Mouse (Mus musculus): ENCODE results near the gene Smtn. TPM values are rescaled to one million over a fixed set of nuclear protein-coding genes. Genes with fewer than 3 reads are reported as not detected.

Gene Smtn
- polyA plus RNA-seq, 1 experiment from 2014 or later: 43.8 TPM

GRCm38 (mm10) chr11:3515216-3515615 lies 25.2 kb downstream of the Smtn start:
- WGBS: 16% methylated on average over 4 of the region's 4 CpGs
- DNase-seq (ENCODE audit: low spot score) (no peak), ATAC-seq (replicated peaks; ENCODE audit: low FRiP score) (0 out of 2 replicates have a peak, but pooled peaks have one; percentile 8)
- Histone ChIP-seq H3K4me2 (ENCODE audit: low read depth, low read length, severe bottlenecking) (peak overlapping the region; percentile 78), H3K9ac (ENCODE audit: low read length) (peak overlapping the region; percentile 63), H3K27me3 (ENCODE audit: control insufficient read depth, insufficient read depth, low read length) (peaks cover 14% of the 10 kb centered on the region), H3K9me3 (ENCODE audit: control insufficient read depth, low read length) (no peaks in the 10 kb centered on the region), H3K4me1 (replicated peaks; ENCODE audit: control insufficient read depth, insufficient read depth, low read length) (peaks cover 6% of the 10 kb centered on the region; the same call in 1 of the 2 replicates), H3K27ac (ENCODE audit: low read depth, low read length) (no peak overlapping the region), H3K4me3 (ENCODE audit: low read depth, low read length) (peak overlapping the region; percentile 43), H3K36me3 (ENCODE audit: control insufficient read depth, insufficient read depth, low read length) (no peaks in the 10 kb centered on the region)

GRCm38 (mm10) chr11:3514529-3515054 lies 25.8 kb downstream of the Smtn start, which contains the start of gene Selenom:
Gene Selenom (plus strand): TSS chr11:3514684.
- DNase-seq (ENCODE audit: low spot score): peak; percentile 88
- peak; percentile 76 for ATAC-seq (replicated peaks; ENCODE audit: low FRiP score)
- Histone ChIP-seq H3K9ac (ENCODE audit: low read length) (peak within 1 kb of the TSS; percentile 63), H3K4me3 (ENCODE audit: low read depth, low read length) (peak within 1 kb of the TSS; percentile 43), H3K36me3 (ENCODE audit: control insufficient read depth, insufficient read depth, low read length) (no peaks in the 10 kb centered on the region), H3K27me3 (ENCODE audit: control insufficient read depth, insufficient read depth, low read length) (peaks cover 14% of the 10 kb centered on the region), H3K27ac (ENCODE audit: low read depth, low read length) (no peak within 1 kb of the TSS), H3K4me1 (replicated peaks; ENCODE audit: control insufficient read depth, insufficient read depth, low read length) (peaks cover 6% of the 10 kb centered on the region; the same call in 1 of the 2 replicates), H3K4me2 (ENCODE audit: low read depth, low read length, severe bottlenecking) (peak within 1 kb of the TSS; percentile 78), H3K9me3 (ENCODE audit: control insufficient read depth, low read length) (no peaks in the 10 kb centered on the region)
- 0% methylated on average over 26 of the region's 26 CpGs for WGBS

- no peak overlapping the region for H3K27ac ChIP-seq (ENCODE audit: low read depth, low read length)
- no peak for ATAC-seq (replicated peaks; ENCODE audit: low FRiP score)
- no peak for DNase-seq (ENCODE audit: low spot score)
- no peaks in the 10 kb centered on the region for H3K9me3 ChIP-seq (ENCODE audit: control insufficient read depth, low read length)
- peaks cover 14% of the 10 kb centered on the region for H3K27me3 ChIP-seq (ENCODE audit: control insufficient read depth, insufficient read depth, low read length)
- 87% methylated on average over 6 of the region's 6 CpGs for WGBS
- no peak overlapping the region for H3K4me2 ChIP-seq (ENCODE audit: low read depth, low read length, severe bottlenecking)
- no peak overlapping the region for H3K4me3 ChIP-seq (ENCODE audit: low read depth, low read length)
- peaks cover 6% of the 10 kb centered on the region; the same call in 1 of the 2 replicates for H3K4me1 ChIP-seq (replicated peaks; ENCODE audit: control insufficient read depth, insufficient read depth, low read length)
- no peaks in the 10 kb centered on the region for H3K36me3 ChIP-seq (ENCODE audit: control insufficient read depth, insufficient read depth, low read length)
- no peak overlapping the region for H3K9ac ChIP-seq (ENCODE audit: low read length)
Measured at GRCm38 (mm10) chr11:3513291-3513690, 27.1 kb downstream of the Smtn start.

- Histone ChIP-seq H3K27ac (ENCODE audit: low read depth, low read length) (no peak overlapping the region), H3K9me3 (ENCODE audit: control insufficient read depth, low read length) (no peaks in the 10 kb centered on the region), H3K27me3 (ENCODE audit: control insufficient read depth, insufficient read depth, low read length) (no peaks in the 10 kb centered on the region), H3K4me3 (ENCODE audit: low read depth, low read length) (no peak overlapping the region), H3K4me1 (replicated peaks; ENCODE audit: control insufficient read depth, insufficient read depth, low read length) (no peaks in the 10 kb centered on the region; the same call in 1 of the 2 replicates), H3K36me3 (ENCODE audit: control insufficient read depth, insufficient read depth, low read length) (no peaks in the 10 kb centered on the region), H3K9ac (ENCODE audit: low read length) (no peak overlapping the region), H3K4me2 (ENCODE audit: low read depth, low read length, severe bottlenecking) (no peak overlapping the region)
- ATAC-seq (replicated peaks; ENCODE audit: low FRiP score) (no peak), DNase-seq (ENCODE audit: low spot score) (no peak)
- WGBS: 80% methylated on average over 2 of the region's 2 CpGs
Measured at GRCm38 (mm10) chr11:3510321-3510720, 30.1 kb downstream of the Smtn start.

GRCm38 (mm10) chr11:3509181-3510085 lies 31.0 kb downstream of the Smtn start:
- Histone ChIP-seq H3K27me3 (ENCODE audit: control insufficient read depth, insufficient read depth, low read length) (no peaks in the 10 kb centered on the region), H3K9ac (ENCODE audit: low read length) (no peak overlapping the region)

GRCm38 (mm10) chr11:3508226-3508625 lies 32.2 kb downstream of the Smtn start:
- H3K4me1 ChIP-seq (replicated peaks; ENCODE audit: control insufficient read depth, insufficient read depth, low read length): no peaks in the 10 kb centered on the region
- H3K9me3 ChIP-seq (ENCODE audit: control insufficient read depth, low read length): no peaks in the 10 kb centered on the region
- DNase-seq (ENCODE audit: low spot score) (no peak), ATAC-seq (replicated peaks; ENCODE audit: low FRiP score) (no peak)
- no peak overlapping the region for H3K27ac ChIP-seq (ENCODE audit: low read depth, low read length)
- no peaks in the 10 kb centered on the region for H3K36me3 ChIP-seq (ENCODE audit: control insufficient read depth, insufficient read depth, low read length)
- no peak overlapping the region for H3K4me3 ChIP-seq (ENCODE audit: low read depth, low read length)
- H3K4me2 ChIP-seq (ENCODE audit: low read depth, low read length, severe bottlenecking): no peak overlapping the region
- H3K27me3 ChIP-seq (ENCODE audit: control insufficient read depth, insufficient read depth, low read length): no peaks in the 10 kb centered on the region
- H3K9ac ChIP-seq (ENCODE audit: low read length): no peak overlapping the region
- WGBS: 63% methylated on average over 7 of the region's 7 CpGs

More at GRCm38 (mm10) chr11:3509181-3510085, 31.0 kb downstream of the Smtn start:
- DNase-seq (ENCODE audit: low spot score): no peak
- no peak for ATAC-seq (replicated peaks; ENCODE audit: low FRiP score)
- no peaks in the 10 kb centered on the region for H3K36me3 ChIP-seq (ENCODE audit: control insufficient read depth, insufficient read depth, low read length)
- 77% methylated on average over 8 of the region's 8 CpGs for WGBS
- H3K4me1 ChIP-seq (replicated peaks; ENCODE audit: control insufficient read depth, insufficient read depth, low read length): no peaks in the 10 kb centered on the region; the same call in 1 of the 2 replicates
- no peak overlapping the region for H3K27ac ChIP-seq (ENCODE audit: low read depth, low read length)
- H3K4me2 ChIP-seq (ENCODE audit: low read depth, low read length, severe bottlenecking): no peak overlapping the region
- no peak overlapping the region for H3K4me3 ChIP-seq (ENCODE audit: low read depth, low read length)
- no peaks in the 10 kb centered on the region for H3K9me3 ChIP-seq (ENCODE audit: control insufficient read depth, low read length)

GRCm38 (mm10) chr11:3503755-3504693 lies 36.4 kb downstream of the Smtn start:
- Histone ChIP-seq H3K9ac (ENCODE audit: low read length) (no peak overlapping the region), H3K27me3 (ENCODE audit: control insufficient read depth, insufficient read depth, low read length) (no peaks in the 10 kb centered on the region), H3K27ac (ENCODE audit: low read depth, low read length) (no peak overlapping the region), H3K4me1 (replicated peaks; ENCODE audit: control insufficient read depth, insufficient read depth, low read length) (no peaks in the 10 kb centered on the region), H3K9me3 (ENCODE audit: control insufficient read depth, low read length) (no peaks in the 10 kb centered on the region), H3K4me3 (ENCODE audit: low read depth, low read length) (no peak overlapping the region), H3K4me2 (ENCODE audit: low read depth, low read length, severe bottlenecking) (no peak overlapping the region), H3K36me3 (ENCODE audit: control insufficient read depth, insufficient read depth, low read length) (no peaks in the 10 kb centered on the region)
- 70% methylated on average over 11 of the region's 11 CpGs for WGBS
- DNase-seq (ENCODE audit: low spot score): no peak
- no peak for ATAC-seq (replicated peaks; ENCODE audit: low FRiP score)

GRCm38 (mm10) chr11:3502459-3503072 lies 37.8 kb downstream of the Smtn start:
- no peak for DNase-seq (ENCODE audit: low spot score)
- no peak overlapping the region for H3K27ac ChIP-seq (ENCODE audit: low read depth, low read length)
- no peak overlapping the region for H3K9ac ChIP-seq (ENCODE audit: low read length)
- no peak overlapping the region for H3K4me3 ChIP-seq (ENCODE audit: low read depth, low read length)
- no peaks in the 10 kb centered on the region for H3K4me1 ChIP-seq (replicated peaks; ENCODE audit: control insufficient read depth, insufficient read depth, low read length)
- H3K4me2 ChIP-seq (ENCODE audit: low read depth, low read length, severe bottlenecking): no peak overlapping the region
- no peaks in the 10 kb centered on the region for H3K27me3 ChIP-seq (ENCODE audit: control insufficient read depth, insufficient read depth, low read length)
- no peaks in the 10 kb centered on the region for H3K36me3 ChIP-seq (ENCODE audit: control insufficient read depth, insufficient read depth, low read length)
- no peak for ATAC-seq (replicated peaks; ENCODE audit: low FRiP score)
- no peaks in the 10 kb centered on the region for H3K9me3 ChIP-seq (ENCODE audit: control insufficient read depth, low read length)
- WGBS: 83% methylated on average over 18 of the region's 18 CpGs
